Mouse (Mus musculus) c-Kit-positive CD71-positive TER-119-negative erythroid progenitor cells, embryonic 14.5 days (primary cell): ENCODE data around the gene Sptan1.

Experiments used
- DNase-seq: peaks from one replicate; pipeline ENCODE4 v3.0.0-alpha.2; 2013; ENCODE audit warnings: low read depth

Gene Sptan1

GRCm38 (mm10) chr2:29965250-29965843 is at the start of gene Sptan1:
Sptan1 (plus strand) TSS chr2:29965560.
- peak; percentile 55 for DNase-seq

DNA sequence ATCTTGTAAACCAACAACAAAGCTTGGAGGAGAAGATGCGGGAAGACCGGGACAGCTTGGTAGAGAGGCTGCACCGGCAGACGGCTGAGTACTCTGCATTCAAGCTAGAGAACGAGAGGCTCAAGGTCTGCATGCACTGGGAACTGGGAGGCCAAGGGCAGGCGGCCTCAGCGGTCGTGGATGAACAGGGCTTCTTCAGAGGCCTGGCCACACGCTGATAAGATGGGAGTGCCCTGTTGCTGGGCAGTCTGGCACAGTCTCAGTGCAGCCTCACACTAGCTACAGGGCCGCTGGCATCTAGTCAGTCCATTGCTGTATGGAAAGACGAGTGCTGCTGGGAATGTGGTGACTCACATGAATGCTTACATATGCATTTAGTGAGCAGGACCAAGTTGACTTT is 47.7 kb upstream of the Sptan1 start:
- peak; percentile 33 for DNase-seq

GRCm38 (mm10) chr2:29922011-29922410 is 43.3 kb upstream of the Sptan1 start:
- no peak for DNase-seq

- DNase-seq = no peak
These were observed 38.8 kb upstream of the Sptan1 start for GRCm38 (mm10) chr2:29926542-29926941.

GRCm38 (mm10) chr2:29930506-29930905 is 34.9 kb upstream of the Sptan1 start:
- DNase-seq = no peak

GRCm38 (mm10) chr2:29931194-29931593 is 34.2 kb upstream of the Sptan1 start:
- no peak for DNase-seq

DNA sequence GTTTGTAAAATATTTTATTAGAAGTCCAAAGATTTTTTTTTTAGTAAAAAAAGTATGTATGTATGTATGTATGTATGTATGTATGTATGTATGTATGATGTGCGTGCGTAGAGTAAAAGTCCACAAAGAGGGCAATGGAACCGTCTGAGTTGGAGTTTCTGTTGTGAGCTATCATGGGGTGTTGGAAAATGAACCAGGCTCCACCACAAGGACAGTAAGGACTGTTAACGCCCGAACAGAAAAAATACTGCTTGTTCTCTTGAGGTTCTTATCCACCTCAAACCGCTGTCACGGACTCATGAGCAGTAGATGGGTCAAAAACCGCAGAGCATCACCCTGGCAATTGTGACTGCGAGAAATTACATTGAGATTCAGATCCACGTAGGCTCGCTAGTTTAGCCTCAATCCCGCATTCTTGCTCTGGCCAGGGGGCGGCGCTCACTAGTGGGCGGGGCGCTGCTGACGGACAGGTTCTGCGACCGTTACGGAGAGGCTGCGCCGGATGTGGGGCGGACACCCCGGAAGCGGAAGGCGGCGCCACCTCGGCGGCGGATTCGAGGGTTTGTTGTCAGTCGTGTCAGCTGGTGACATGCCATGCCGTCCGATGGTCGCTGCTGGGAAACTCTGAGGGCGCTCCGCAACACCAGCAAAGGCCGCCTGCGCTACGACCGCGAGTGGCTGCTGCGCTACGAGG is 30.3 kb upstream of the Sptan1 start, which contains the start of gene Gle1:
Gle1 (plus strand) TSS at position 521 of the 694 bp plus-strand sequence.
- DNase-seq = peak; percentile 90

GRCm38 (mm10) chr2:29940073-29940472 is 25.3 kb upstream of the Sptan1 start:
- DNase-seq = no peak

- no peak for DNase-seq
These were observed 24.5 kb upstream of the Sptan1 start for GRCm38 (mm10) chr2:29940826-29941225.

- no peak for DNase-seq
These were observed 20.6 kb upstream of the Sptan1 start for GRCm38 (mm10) chr2:29944723-29945122.

- DNase-seq = no peak
These were observed 16.5 kb upstream of the Sptan1 start for GRCm38 (mm10) chr2:29948896-29949295.

DNA sequence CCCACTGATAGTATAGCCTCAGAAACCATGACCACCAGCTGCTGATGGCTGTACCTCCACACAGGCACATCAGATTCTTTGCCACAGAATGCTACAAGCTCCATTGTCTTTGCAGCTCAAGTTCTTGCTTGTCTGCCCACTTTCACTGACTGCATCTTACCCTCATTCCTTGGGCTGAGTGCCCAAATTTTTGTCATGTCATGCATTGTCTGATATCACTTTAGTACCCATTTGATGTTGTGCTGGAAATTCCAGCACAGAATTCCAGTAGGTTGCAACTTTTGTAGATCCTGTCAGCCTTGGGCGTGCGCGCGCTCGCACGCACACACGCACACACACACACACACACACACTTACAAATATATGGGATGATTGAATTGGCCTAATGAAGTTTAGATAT is 4.1 kb upstream of the Sptan1 start:
- DNase-seq = no peak

DNA sequence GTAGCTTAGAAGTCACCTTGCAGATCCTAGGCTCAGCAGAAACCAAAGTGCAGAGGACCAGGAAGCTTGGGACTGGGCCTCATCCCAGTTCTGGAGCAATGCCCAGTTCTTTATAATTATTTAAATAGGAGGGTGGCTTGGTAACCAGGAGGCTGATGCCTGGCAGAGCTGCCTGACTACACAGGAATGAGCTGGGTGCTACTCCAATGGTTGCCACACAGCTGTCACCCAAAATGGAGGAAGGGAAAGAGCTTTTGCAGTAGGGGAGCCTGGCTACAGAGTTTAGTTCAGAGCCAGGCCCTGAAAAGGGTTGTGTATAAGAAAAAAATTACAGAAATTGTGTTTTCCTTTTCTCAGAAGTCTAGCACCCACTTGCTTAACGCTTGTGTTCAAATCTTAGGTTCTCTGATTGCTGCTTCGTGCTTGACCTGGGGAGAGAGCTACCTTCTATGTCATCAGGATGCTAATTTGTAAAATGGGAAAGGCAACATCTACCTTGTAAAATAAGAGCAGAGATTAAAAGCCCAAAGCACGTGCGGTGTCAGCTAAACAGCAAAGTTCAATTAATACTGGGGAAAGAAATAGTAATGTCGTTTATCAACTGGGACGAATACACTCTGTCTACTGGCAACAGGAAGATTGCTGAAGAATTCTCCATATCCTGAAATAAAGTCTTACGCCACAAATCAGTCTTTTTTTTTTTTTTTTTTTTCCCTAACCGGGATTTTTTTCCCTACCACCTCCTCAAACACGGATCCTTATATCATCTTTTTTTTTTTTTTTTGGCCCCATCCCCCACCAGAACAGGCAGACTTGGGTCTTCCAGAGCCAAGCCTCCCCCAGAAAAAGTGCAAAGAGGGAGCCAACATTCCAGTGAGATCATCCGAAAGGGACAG is 758 bp upstream of the Sptan1 start:
- no peak for DNase-seq

DNA sequence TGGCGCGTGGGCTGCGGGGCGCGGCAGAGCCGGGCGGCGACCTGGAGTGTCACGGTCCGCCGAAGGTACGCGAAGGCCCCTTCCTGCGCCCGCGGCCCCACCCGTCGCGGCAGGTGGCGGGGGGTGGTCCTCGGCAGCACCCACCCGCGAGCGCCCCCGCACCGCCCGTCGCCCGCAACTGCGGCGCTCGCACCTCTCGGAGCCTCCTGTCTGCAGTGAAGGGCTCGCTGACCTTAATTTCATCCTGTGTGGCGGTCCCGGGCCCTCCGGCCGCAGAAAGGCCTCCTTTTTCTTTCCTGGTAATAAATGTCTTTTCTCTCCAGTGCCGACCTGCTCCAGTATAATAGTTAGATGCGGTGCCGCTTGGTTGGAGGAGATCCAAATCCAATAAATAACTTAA is 546 bp downstream of the Sptan1 start:
- no peak for DNase-seq

- DNase-seq = no peak
These were observed 1.5 kb downstream of the Sptan1 start for GRCm38 (mm10) chr2:29966826-29967225.

DNA sequence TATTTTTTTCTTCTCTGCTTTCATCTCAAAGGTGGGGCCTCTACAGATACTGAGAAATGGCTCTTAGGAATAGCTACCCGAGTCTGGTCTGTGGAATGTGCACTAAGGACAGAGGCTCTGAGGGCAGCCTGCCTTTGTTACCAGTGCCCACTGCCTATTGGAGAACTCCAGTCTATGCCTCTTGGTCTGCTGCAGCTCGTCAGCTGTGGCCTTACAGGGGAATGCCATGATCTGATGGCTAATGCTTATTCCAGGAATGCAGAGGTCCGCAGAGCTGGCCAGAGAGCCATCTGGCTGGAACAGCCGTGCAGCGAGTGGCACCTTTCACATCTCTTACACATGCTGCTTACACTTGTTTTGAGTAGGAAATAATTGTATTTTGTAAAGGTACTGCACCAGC is 2.4 kb downstream of the Sptan1 start:
- no peak for DNase-seq

GRCm38 (mm10) chr2:29968638-29969037 is 3.3 kb downstream of the Sptan1 start:
- DNase-seq = no peak

DNA sequence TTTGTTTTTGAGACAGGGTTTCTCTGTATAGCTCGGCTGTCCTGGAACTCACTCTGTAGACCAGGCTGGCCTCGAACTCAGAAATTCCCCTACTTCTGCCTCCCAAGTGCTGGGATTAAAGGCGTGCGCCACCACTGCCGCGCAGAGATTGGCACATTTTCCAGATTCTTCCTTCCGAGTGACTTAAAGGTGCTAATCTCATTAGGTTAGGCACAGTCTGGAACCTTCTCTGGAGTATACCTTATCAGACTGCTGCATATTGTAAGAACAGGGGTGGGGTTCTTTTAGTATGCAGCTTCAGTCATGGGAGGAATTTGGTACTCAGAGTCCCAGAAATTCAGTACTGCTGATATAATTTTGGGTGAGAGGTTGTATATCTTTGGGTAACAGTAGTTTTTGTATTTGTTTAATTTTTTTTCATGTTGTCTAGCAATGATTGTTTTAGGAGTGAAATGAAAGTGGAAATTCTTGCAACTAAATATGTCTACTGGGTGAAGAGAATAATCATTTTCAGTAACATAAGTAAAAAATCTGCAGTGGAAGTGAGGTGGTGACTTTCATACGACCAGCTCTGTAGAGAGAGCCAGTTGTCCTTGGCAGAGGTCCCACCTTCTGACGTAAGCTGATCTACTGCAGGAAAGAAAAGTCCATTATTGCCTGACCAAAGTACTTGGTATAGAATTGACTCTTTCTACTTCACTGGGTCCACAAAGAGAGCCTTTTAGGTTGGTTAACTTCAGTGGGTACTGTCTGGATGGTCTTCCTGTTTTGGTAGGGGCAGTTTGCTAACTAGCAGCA is 6.7 kb downstream of the Sptan1 start:
- peak; percentile 74 for DNase-seq

DNA sequence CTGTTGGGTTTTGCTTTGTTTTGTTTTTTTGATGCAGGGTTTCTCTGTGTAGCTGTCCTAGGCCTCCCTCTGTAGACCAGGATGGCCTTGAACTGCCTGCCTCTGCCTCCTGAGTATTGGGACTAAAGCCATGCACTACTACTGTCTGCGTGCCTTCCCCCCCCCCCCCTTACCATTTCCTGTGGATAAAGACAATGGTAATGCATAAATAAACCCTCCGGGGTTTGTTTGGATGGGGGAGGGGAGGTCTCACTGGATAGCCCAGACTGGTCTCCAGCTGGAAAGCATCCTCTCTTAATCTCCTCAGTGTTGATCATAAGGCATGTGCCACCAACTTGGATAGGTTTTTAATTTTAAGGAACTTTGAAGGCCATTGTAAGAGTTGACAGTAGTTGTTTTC is 8.2 kb downstream of the Sptan1 start:
- no peak for DNase-seq

DNA sequence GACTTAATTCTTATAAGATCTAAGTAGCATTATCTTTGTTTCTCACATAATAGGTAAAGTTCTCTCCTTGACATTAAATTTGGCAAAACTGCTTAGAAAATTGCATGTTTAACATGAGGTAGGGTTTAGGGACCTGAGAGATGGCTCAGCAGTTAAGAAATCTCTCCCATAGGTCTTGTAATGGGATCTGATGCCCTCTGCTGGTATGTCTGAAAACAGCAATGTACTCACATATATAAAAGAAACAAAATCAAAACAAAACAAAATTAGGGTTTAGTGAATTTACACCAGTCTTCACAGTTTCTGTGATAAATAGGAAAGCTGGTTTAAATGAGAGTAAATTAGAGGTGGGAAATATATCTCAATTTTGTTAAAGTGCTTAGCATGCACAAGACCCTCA is 11.9 kb downstream of the Sptan1 start:
- peak; percentile 34 for DNase-seq

DNA sequence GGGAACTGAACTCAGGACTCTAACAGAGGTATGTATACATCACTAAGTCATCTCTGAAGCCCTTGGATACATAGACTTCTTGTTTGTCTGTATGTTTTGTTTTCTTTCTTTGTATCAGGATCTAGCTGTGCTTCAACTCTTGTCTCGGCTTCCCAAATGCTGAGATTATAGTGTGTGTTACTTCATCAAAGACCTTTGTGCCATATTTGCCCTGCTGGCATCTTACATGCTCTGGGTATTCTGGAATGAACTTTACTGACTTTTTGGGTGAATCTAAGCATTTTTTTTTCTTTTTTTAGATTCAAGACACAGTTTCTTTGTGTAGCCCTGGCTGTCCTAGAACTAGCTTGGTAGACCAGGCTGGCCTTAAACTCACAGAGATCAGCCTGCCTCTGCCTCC is 15.3 kb downstream of the Sptan1 start:
- DNase-seq = no peak

GRCm38 (mm10) chr2:29991962-29992361 is 26.6 kb downstream of the Sptan1 start:
- no peak for DNase-seq
